Mouse (Mus musculus) erythroblast, adult 5-6 weeks (primary cell): ENCODE data around the gene Mmd. TPM values are rescaled to one million over a fixed set of nuclear protein-coding genes. Genes with fewer than 3 reads are reported as not detected.

Experiments
- ATAC-seq: replicated peaks from 2 replicates; pipeline ENCODE4 v1.8.0; 2016; ENCODE audit warnings: moderate number of reproducible peaks, mild to moderate bottlenecking, moderate TSS enrichment, inconsistent platforms; ENCODE audit not compliant: poor library complexity, low FRiP score, severe bottlenecking
- total RNA-seq, 2 experiments: library from RNA; stranded (forward) in 1 of 2; stranded (reverse) in 1 of 2; fragments of 150-400 nt in 1 of 2; fragments of 200-764, 138-1000 nt in 1 of 2; gene quantifications; 2 replicates each; pipeline versions ENCODE4 v1.2.3 to v1.2.4; 2015 to 2017; ENCODE audit warnings: low replicate concordance in 2 of 2

The Mmd gene
- total RNA-seq, 2 experiments from 2014 or later, result 2.6 to 5.6 TPM

DNA sequence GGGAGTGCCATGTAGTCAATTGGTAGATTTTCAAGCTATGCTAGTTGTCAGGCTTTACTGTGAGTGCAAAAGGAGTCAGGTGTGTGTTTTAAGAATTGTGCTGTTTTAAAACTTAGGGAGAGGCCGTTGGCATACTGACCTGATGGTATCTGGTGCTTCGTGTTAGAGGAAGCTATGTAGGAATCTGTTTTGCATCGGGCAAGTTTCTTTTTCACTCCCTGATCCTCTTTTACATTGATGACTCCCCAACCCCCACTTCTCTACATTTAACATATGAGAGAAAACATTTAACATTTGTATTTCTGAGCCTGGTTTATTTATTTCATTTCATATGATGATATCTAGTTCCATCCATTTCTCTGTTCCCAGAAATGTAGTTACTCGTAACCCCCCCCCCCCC lies 1.5 kb upstream of the Mmd start:
- no peak for ATAC-seq

DNA sequence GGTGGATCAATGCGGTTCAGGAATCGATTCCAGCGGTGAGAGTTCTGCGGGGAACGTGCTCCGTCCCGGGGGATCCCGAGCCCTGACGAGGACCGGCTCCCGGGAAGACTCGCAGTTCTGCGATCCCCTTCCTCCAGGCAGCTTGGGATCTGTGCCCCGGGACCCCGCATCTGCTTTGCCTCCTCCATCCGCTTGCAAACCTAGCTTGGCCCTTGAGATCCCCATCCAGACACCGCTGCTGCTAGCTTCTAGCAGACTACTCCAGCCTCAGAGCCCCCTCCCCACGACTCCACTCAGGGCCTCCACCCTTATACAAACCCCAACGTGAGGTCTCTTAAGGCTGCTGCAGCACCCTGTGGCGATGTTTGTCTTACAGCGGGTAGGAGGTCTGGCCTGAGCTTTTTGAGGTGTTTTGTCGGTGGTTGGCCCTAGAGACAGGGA lies 465 bp downstream of the Mmd start:
- no peak for ATAC-seq

DNA sequence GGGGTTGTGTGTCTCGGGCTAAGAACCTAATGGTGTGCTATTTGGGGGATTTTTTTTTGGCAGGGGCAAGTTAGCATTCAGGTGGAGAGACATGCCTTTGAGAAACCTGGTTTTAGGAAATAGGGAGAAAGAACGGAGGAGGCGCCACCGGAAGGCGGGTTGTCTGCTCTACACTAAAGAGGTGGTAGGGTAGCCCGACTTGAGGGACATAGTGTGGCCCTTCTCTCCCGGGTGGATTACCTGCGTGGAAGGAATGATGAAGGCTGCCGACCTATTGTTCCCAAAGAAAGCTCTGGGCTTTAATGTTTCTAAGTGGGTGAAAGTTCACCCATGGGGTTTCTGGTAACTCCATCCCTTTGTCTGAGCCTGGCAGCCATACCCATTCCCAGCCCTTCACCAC lies 933 bp downstream of the Mmd start:
- no peak for ATAC-seq

DNA sequence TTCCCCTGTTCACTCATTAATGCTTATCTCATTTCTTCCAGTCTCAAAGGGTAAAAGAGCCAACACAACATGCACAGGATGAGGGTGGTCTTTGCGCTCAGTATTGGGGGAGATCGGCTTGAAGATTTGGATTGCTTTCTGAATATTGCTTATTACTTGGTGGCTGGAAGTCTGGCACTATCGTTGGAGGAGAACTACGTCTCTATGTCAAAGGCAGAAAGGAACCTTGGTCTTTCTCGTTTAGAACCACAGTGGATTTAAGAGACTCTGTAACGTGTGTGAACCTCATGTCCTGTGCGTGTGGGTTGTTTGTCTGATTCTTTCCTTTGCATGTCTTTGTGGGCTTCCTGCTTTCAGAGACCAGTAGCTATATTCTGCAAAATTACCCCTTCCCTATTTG lies 1.5 kb downstream of the Mmd start:
- no peak for ATAC-seq

DNA sequence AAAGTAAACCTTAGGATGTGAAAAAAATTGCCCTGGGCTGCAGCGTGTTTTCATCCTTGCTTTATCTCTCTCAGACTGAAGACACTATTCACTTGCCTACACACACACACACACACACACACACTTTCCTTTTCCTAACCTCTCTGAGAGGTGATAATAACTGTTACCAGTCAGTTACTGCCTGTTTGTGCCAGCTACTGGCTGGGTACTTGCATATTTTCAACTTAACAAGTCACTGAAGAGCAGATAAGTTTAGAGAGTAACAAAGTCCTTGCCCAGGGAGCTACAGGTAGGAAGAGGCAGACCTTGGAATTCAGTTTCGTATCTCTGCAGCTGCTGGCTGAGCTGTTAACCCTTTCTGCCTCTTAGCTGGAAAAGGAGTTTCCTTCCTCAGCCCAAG lies 2.7 kb downstream of the Mmd start:
- no peak for ATAC-seq

DNA sequence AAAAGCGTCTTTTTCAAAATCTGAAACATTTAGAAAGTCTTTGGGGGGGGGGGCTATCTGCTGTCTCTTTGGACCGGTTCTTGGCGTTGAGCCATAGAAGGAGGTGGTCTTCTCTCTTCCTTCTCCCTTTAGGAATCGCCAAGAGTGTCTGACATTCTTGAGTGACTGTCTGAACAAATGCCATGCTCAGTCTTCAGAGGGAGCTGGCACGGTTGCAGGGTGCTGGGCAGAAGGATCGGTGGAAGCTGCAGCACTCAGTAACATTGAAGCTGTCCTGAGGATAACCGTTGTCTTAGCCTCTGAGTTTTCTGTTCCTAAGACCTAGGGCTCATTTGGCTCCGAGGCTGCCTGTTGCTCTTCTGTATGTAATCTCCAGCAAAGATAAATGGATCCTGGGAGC lies 3.1 kb downstream of the Mmd start:
- no peak for ATAC-seq

DNA sequence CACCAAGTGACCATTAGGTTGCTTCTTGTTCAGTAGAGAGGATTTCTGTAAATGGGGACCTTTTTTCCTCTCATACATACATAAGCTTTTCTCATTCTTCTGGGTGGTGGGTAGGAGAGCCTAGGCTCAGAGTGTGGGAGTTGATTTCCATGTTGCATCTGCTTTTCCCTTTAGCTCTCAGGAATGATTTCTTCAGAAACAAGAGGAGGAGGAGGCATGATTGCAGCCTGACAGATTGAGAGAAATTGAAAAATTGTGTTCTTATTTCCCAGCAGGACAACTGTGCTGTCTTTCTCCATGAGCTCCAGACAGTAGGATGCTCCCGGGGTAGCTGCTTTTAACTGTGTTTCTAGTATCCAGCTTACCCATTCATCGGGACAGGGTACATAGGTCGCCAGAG lies 5.3 kb downstream of the Mmd start:
- ATAC-seq, result no peak

DNA sequence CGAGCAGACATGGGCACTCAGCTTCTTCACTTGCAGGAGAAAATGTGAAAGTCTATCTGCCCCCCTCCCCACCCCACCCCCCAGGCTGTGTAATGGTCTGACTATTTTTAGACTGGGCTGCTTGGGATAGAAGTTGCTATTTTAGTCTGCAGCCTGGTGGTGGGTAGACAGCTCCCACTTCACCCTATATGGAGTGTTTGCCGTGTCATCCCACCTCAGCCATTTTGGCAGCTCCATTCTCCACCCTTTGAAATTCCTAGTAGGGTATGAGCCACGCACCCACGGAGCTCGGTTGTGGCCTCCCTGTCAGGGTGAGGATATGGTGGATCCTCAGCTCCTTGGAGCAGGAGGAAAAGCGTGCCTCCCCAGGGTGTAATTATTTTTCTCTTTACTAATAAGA lies 6.4 kb downstream of the Mmd start:
- ATAC-seq, result no peak

DNA sequence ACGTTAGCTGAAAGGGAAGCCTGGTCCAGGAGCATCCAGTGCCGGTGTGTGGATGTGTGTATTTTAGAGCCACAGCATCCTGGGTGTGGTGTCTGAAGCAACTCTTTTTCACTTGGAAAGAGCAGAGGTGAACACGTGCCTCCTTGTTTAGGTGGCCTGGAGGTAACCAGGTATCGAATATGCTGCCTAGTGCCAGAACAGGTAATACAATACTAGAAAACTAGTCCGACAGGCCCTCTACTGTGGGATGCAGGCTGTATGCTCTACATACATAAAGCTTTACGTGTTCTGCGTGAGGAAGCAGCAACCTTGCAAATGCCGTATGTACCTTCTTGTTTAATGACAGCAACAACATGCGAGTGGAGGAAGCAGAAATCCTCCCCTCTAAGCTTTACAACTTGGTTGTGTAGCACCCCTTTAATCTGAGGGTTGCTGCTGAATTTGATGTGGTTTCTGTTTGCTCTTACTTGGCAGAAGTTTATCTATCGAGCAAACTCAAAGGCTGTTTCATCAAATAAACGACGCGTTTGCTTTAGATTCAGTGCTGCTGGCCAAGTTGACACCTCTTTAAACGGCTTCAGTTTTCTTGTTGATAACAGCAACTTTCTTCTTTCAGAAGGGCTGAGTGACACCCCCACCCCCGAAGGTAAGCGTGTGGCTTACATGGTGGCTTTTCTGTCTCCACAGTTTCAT lies 7.7 kb downstream of the Mmd start:
- ATAC-seq, result no peak

DNA sequence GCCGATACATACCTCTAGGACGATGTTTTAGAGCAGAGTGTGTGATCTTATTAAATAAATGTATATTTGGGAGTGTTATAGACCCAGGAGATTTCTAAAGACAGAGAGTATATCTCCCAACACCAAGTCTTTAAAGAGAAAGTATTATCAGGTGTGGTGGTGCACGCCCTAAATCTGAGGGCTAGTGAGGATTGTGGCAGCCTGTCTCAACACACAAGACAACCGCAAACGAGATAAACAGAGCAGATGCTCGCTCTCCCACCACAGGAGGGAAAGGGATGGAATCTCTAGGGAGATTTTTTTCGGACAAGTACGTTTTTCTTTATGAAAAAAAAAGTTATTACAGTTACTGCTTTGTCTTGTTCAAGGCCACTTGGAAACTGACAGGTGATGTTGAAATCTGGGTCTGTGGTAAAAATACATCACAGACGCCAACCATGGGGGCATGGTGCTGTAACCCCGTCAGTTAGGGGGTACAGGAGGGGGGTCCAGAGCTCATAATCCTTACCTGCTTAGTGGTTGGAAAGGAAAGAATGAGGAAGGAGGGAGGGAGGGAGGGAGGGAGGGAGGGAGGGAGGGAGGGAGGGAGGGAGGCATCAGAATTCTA lies 9.2 kb downstream of the Mmd start:
- no peak for ATAC-seq

DNA sequence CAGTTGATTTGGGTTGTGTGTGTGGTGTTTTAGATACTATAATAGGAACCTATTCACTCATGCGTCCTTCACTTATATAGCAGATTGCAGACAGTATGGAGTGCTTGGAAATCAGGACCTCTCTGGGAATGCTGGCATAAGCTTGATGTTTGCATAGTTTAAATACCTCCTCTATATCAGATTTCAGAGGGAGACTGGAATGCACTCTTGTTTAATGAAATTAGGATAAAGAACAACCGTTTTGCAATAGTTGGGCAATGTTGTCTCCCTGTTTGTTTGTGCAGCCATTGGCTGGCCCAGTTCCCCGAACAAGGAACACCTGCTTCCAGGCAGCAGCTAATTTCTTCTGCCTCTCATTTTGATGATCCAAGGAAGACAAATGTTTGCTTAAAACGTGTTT lies 9.8 kb downstream of the Mmd start:
- no peak for ATAC-seq

DNA sequence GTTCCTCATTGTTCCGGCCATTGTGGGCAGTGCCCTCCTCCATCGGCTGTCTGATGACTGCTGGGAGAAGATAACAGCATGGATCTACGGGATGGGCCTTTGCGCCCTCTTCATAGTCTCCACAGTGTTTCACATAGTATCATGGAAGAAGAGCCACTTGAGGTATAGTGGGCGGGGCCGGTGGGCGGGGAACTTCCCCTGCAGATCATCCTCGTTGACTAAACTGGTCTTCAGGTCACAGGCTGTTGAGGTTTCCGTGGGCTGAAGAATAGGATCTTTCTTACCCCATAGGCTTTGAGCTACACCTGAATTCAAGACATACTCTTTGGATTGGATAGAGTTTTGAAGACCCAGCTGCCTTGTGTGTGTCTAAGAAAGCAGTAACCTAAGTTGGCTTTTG lies 10.6 kb downstream of the Mmd start:
- no peak for ATAC-seq

DNA sequence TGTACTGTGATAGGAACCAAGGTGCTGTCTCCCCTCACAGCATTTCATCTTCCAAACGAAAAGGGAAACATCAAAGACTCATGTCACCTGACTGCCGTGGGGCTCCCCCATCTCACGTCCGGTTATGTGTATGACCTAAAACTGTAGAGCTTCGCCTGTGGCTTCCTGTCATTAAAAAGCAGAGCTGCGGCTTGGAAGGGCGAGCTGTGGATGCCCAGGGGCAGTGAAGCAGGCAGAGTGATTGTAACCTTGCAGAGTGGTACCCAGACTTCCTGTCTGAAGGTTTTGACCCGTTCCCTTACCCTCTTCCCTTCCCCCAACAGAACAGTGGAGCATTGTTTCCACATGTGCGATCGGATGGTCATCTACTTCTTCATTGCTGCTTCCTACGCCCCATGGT lies 14.9 kb downstream of the Mmd start:
- no peak for ATAC-seq

DNA sequence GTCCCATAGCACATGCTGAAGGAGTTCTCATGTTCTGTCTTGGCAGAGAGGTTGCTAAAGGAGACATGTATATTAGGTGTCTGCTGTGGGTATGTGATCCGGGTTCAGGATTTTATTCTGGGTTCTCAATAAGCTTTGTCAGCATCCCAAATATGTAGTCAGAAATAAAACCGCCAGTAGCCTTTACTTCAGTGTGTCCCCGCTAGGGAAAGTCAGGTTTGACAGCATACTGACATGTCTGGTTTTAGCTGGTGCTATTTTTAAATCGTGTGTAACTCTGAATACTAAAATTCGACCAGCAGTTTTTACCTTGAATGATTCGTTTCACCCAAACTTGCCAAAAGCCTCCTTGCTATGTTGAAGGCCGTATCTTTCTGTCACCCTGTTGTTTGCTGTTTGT lies 16.3 kb downstream of the Mmd start:
- ATAC-seq, result no peak

DNA sequence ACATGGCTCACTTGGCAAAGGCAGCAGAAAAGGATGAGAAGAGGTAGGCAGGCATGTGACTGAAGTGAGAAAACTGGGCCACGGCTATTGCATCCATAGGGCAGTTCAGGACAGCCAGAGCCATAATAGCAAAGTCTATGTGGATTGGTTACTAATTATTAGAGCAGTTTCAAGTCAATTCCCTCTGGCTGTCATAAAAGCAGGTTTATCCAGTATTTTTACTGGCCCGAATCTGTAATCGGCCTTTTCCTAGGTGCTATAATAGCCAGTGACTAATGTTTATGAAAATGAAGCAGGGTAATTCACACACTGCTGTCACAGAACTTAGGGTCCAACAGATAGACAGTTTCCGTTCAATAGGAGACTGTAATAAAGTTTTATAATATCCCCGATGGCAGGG lies 19.7 kb downstream of the Mmd start:
- ATAC-seq, result no peak

DNA sequence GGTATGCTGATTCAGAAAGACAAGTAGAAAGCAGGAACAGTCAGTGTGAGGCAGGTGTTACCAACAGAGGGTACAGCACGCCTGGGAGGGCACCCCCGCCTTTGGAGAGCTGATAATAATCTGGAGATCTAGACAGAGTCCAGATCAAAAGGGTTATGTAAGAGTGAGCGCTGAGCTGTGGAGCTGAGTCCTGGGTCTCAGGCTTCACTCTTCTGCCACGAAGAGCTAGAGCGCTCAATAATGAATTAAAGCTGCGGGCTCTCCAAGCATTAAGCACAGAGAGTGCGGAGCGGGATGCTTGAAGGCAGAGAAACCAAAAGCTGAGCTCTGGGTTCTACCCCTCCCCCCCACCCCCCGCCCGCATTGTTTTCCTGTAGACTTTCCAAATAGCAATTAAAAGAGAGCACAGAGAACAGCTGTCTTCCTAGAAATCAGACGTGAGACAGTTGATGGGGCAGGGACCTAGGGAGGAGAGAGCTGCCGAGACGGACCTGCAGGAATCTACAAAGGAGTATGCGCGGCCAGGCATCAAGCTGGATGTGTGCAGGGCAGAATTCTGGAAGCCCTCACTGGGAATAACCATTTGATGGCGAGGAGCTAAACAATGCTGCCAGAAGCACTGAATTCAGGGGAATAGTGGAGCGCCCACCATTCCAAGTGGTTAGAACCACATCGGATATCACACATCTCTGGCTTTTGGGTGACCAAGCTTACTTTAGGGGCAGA lies 20.3 kb downstream of the Mmd start:
- no peak for ATAC-seq

DNA sequence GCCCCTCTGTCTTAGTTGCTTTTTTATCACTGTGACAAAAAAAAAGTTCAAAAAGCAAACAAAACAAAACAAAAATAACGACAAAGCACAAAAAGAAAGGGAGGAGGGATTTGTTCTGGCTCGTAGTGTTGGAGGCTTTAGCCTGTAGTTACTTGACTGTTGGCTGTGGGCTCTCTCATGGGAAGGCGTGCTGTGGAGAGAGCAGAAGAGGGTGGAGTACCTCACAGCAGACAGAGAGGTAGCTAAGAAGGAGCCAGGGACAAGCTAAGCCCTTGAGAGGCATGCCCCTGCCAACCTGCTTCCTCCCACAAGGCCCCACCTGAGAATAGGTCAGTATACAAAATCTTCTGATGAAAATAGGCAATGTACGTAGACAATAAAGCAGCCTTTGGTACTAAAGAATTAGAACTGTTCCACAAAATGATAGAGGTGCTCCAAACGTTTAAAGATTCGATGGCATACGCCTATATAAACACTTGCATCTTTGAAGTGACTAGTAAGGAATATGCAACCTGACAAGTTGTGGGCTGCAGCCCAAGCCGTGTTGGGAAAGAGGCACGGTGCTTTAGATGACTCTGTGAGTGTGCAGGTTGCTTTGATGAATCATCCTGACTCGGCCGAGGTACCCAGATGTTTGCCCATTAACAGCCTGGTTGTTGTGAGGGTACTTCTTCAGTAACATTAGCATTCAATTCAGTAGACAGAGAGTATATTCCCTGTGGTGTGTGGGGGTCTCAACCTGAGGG lies 21.0 kb downstream of the Mmd start:
- ATAC-seq, result no peak

DNA sequence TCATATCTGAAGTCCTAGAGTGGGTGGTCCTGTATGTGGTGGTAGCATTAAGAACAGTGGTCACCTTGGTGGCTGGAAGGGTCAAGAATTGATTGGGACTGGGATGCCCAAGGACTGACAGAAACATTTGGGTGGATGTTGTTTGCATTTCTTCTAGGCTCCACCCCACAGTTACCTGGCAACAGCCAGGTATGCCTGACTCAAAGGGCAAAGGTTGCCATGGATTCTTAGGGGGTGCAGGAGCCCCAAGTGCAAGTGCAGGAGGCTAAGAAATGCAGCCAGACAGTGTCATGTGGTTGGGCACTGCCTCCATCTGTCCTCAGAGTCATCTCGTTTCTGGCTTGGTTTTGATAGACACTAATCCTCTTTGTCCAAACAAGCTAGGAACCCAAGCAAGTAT lies 24.9 kb downstream of the Mmd start:
- no peak for ATAC-seq

DNA sequence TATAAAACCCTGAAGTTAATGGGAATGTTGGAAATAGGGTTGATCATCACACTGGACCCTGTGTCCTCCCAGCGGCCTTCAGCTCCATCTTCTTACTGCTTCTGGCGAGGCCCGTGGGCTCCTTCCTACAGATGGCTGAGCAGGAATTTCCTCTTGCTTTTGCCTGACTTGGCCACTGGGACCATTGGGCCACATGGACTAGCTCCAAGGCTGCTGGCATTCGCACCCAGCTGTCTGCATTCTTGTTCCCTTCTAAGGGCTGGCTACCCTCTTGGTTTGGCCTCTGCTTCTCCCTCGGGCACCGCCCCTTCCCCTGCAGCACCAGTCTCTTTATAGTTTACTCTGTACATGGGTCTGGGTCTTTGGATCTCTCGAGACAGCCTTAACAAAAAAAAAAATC lies 26.4 kb downstream of the Mmd start:
- ATAC-seq, result no peak

DNA sequence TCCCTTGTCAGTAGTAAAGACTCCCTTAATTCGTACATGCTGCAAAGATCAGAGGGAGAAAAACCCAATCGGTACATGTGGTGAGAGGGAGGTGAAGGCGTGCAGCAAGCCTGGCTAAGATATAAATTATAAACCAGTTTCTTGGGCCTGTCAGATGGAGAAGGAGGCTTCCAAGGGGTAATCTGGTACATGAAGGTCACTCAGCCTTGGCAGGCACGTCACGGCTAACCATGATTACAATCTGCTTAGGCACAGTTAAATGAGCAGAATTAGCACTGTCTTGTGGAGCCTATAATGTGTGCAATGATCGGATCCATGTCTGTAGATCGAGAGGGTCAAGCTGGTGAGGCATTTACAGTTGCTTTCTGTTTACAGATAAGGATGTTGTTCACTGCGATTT lies 26.9 kb downstream of the Mmd start:
- no peak for ATAC-seq

DNA sequence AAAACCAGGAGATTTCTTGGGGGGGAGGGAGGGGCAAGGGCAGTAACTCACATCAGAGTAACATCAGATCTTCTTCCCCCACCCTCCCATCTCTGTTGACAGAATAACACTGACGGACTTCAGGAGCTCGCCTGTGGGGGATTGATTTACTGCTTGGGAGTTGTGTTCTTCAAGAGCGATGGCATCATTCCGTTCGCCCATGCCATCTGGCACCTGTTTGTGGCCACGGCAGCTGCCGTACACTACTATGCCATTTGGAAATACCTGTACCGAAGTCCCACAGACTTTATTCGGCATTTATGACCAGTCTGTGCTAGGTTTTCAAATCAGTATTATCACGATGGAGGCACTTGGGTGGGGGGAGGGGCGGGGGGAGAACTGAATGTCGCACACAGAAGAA lies 27.3 kb downstream of the Mmd start:
- no peak for ATAC-seq
